8 mouse cellular contexts compared by ENCODE assay signal in genomic region chr7:30090092-30090969, GRCm38 (mm10). TPM values are rescaled to one million over a fixed set of nuclear protein-coding genes. Genes with fewer than 3 reads are reported as not detected.
DNase-seq lines count a peak whose midpoint lies in the region; ATAC-seq lines count a peak whose summit lies in the region.

Gene Gm26920, minus strand, starts transcription at chr7:30090410.
Gene Zfp566, minus strand, starts transcription at chr7:30090527.

- DNase-seq in B cell, adult 2 months, result peak; percentile 92 to 93
- DNase-seq in brain, adult 2 months (ENCODE audit: low read depth, low spot score), result peak; percentile 100
- DNase-seq in heart, embryonic 10.5 days (ENCODE audit: low spot score), result peak; percentile 100
- peak; percentile 97 for DNase-seq in liver
- DNase-seq in spleen, postnatal 4 days (ENCODE audit: low spot score in 2 of 2), result peak; percentile 93 to 96

- peak within 1 kb of the TSS; percentile 82 for H3K4me3 ChIP-seq in heart, embryonic 10.5 days
- H3K4me3 ChIP-seq in kidney, embryonic 15.5 days (replicated peaks), result peak within 1 kb of the TSS; percentile 61

- peak; percentile 90 for ATAC-seq in erythroblast, adult 5-6 weeks (replicated peaks; ENCODE audit: low FRiP score, poor library complexity, severe bottlenecking)
- ATAC-seq in kidney, embryonic 15.5 days (replicated peaks; ENCODE audit: low FRiP score), result peak; percentile 91
- peak; percentile 93 for ATAC-seq in monocyte, adult 5-6 weeks (replicated peaks; ENCODE audit: insufficient number of reproducible peaks, low FRiP score, low TSS enrichment, poor library complexity, severe bottlenecking)

- peak within 1 kb of the TSS; percentile 69 for H3K4me2 ChIP-seq in kidney, embryonic 15.5 days

- no peaks in the 10 kb centered on the region for H3K27me3 ChIP-seq in heart, embryonic 10.5 days (ENCODE audit: insufficient read depth, poor library complexity, severe bottlenecking)
- no peaks in the 10 kb centered on the region for H3K27me3 ChIP-seq in kidney, embryonic 15.5 days

- H3K27ac ChIP-seq in heart, embryonic 10.5 days, result peak within 1 kb of the TSS; percentile 90
- peak within 1 kb of the TSS; percentile 81 for H3K27ac ChIP-seq in kidney, embryonic 15.5 days

- peak within 1 kb of the TSS; percentile 60 for H3K9ac ChIP-seq in kidney, embryonic 15.5 days

- H3K36me3 ChIP-seq in heart, embryonic 10.5 days, result peaks cover 19% of the 10 kb centered on the region
- H3K36me3 ChIP-seq in kidney, embryonic 15.5 days, result peaks cover 17% of the 10 kb centered on the region

- H3K4me1 ChIP-seq in heart, embryonic 10.5 days, result peaks cover 20% of the 10 kb centered on the region
- H3K4me1 ChIP-seq in kidney, embryonic 15.5 days, result peaks cover 33% of the 10 kb centered on the region

- under 1% methylated on average over 40 of the region's 40 CpGs for WGBS in heart, embryonic 10.5 days
- under 1% methylated on average over 40 of the region's 40 CpGs for WGBS in kidney, embryonic 15.5 days

- peaks cover 1% of the 10 kb centered on the region for H3K9me3 ChIP-seq in heart, embryonic 10.5 days
- no peaks in the 10 kb centered on the region for H3K9me3 ChIP-seq in kidney, embryonic 15.5 days (replicated peaks)

RNA-seq across cellular contexts. Expression of gene Gm26920, which starts in this region (rescaled TPM):
- not detected in 2 replicates for total RNA-seq in erythroblast, adult 5-6 weeks (2015; ENCODE audit: low replicate concordance)
- total RNA-seq in erythroblast, adult 5-6 weeks (2017; ENCODE audit: low replicate concordance), result not detected in 2 replicates
- 0.34 and 1.0 TPM in 2 replicates for polyA plus RNA-seq in heart, embryonic 10.5 days (2016; fragmentation: Nextera tagmentation; extraction: Ambion mirVana)
- 1.1 and 2.4 TPM in 2 replicates for polyA plus RNA-seq in kidney, embryonic 15.5 days (2015; fragmentation: Nextera tagmentation; extraction: Ambion mirVana)
- total RNA-seq in monocyte, adult 5-6 weeks (2017), result not detected in 3 replicates

RNA-seq across cellular contexts. Expression of gene Zfp566, which starts in this region (rescaled TPM):
- 0.38 and 2.1 TPM in 2 replicates for total RNA-seq in erythroblast, adult 5-6 weeks (2015; ENCODE audit: low replicate concordance)
- total RNA-seq in erythroblast, adult 5-6 weeks (2017; ENCODE audit: low replicate concordance), result 0.34 TPM in 1 of 2 replicates, not detected in the other
- polyA plus RNA-seq in heart, embryonic 10.5 days (2016; fragmentation: Nextera tagmentation; extraction: Ambion mirVana), result 7.0 and 10.7 TPM in 2 replicates
- 12.2 and 15.9 TPM in 2 replicates for polyA plus RNA-seq in kidney, embryonic 15.5 days (2015; fragmentation: Nextera tagmentation; extraction: Ambion mirVana)
- 0.43 to 3.1 TPM in 2 of 3 replicates, not detected in the other for total RNA-seq in monocyte, adult 5-6 weeks (2017)

Comparison
In these comparisons a context has a peak if more than half of its experiments do, and no peak if none do; other contexts are left out.
1. Peak in every context shown above with its lines: DNase-seq, ATAC-seq, H3K4me3 ChIP-seq and H3K27ac ChIP-seq.